Mouse (Mus musculus): ENCODE measurements at regions not wholly inside any gene's neighbourhood (a gene's known extent, or its start where the extent isn't known, plus 50 kb on each side); places are given as distances from the start of the nearest gene placed in this dataset.
"Not testable (repeated sequence)": the region's sequence is repeated elsewhere in the genome, so short reads cannot be mapped to it uniquely, and the experiment has no call there.

DNA sequence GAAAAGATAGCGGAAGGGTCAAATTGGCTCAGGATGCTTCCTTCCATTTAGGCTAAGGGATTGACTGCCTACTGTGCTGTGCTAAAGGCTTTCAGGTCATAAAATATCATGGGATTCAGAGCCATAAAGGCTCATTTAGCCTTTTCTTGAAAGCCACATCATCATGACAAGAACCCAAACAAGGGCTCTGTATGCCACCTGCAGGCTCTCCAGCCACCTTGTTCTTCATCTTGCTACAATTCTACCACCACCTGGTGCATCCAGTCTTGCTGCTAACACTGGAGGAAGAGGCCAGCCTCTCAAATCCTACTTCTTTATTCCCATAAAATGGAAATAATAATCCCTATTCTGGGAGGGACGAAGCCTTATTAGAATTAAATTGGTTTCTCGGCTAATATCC, 155.9 kb upstream of the Gm12728 start:
- no peak for DNase-seq (ENCODE audit: low read depth, low spot score)

DNA sequence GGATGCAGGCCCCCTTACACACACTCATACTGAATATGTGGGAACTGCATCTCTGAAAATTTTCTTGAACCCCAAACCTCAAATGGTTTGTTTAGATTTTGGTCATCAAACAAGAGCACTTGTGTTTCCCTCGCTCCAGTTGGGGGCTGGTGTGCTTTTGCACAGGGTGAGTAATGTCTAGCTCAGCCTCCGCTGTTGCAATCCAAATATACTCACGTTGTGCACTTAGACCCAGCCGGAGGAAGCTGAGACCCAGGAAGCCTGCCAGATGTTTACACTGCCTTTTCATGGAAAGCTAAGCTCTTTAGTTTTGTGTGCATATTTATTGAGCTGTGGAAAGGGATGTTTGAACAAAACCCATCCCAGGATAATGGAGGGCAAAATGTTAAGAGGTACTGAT, 148.9 kb upstream of the Gm12728 start:
- no peak for DNase-seq (ENCODE audit: low read depth, low spot score)

DNA sequence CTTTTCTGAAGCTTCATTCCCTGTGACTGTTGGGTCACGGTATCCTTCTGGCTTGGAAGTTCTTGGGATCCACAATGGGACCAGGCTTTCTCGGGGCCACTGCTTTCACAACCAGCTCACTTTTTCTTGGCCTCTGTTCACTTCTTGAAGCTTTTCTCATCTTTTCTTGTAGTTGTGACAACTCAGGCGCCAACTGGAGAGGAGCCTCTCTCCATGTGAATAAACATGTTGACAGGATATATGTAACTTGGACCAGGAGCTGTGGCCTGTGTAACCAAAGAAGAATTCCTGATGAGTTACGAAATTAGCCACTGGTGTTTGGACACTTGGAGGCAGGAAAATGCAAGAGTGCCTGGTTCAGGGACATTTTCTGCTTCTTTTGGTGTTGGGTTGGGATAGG, 148.1 kb upstream of the Gm12728 start:
- no peak for DNase-seq (ENCODE audit: low read depth, low spot score)

DNA sequence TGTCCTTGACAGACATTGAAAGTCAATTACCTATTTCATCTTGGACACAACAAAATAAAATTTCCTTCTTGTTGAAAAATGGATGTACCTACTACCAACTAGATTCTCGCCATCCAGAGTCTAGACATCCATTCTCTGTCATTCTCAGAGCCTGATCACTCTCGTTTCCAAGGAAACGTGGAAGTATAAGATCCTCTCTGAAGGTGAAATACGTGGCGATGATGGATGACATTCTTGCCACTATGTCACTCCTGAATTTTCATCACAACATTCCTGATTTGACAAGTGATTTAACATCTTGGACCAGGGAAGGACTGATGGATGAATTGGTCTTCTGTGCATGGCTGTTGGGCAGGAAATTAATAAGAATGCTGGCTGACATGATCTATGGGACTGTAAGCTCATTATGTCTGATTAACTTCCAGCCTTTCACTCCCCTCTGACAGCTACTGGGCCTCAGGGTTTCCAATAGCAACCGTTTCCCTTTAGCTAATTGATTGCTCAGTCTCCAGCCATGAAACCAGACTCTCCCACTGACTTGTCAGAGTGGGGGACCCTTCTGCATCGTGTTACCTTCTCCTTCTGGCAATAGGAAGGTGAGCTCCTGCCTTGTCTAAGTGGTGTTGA, 140.7 kb upstream of the Gm12728 start:
- DNase-seq (ENCODE audit: low read depth, low spot score), result peak; percentile 43

DNA sequence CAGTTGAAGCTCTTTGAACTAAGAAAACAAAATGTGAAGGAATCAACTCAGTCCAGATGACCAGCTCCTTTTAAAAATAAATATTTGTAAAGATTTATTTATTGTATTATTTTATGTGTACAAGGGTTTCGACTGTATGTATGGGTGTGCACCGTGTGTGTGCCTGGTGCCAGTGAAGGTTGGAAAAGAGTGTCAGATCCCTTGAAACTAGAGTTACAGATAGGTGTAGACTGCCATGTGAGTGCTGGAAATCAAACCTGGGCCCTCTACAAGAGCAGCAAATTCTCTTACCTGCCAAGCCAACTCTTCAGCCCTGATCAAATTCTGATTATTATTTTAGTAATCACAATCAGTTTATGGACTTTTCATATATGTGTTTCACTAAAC, 140.2 kb upstream of the Gm12728 start:
- DNase-seq (ENCODE audit: low read depth, low spot score), result no peak

DNA sequence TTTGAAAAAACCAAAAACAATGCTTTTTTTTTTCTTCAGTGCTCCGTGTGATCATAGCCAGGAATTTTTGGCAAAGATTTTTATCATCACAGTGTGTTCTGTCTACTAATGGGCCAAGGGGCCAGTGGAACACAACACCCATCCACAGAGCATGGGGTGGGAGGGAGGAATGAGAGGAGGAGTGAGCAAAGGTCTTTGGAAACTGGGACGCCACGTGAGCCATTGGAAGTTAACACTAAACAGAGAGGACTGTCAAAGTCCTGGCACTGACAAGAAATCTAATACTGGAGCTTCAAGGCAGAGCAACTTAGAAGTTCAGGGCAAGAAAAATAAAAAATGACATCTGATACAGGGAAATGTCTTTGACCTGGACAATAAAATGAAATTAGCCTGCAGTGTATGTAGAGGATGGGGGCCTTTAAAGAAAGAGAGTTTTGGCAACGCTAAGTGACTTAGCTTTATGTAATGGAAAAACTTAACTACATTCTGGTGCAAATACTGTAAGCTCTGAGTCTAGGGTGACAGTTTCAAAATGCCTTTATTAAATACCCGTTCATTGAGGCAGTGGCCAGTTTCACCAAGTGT, 133.5 kb upstream of the Gm12728 start:
- no peak for DNase-seq (ENCODE audit: low read depth, low spot score)

DNA sequence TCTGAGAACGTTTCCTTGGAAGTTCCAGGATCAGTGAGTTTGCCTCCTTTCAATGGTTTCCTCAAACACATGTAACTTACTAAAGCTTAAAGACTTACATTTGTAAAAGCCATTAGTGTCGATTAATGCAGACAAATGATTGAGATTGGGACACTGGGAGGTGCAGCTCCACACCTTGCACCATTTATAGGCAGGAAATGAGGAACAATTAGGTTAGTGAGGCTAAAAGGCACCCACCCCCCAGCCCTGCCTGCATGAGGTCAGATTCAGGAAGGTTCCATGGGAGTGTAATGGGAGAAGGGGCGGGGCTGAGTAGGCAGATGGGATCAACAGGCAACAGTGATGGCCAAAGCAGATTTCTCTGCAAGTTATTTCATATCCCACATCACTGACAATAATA, 131.1 kb upstream of the Gm12728 start:
- no peak for DNase-seq (ENCODE audit: low read depth, low spot score)

DNA sequence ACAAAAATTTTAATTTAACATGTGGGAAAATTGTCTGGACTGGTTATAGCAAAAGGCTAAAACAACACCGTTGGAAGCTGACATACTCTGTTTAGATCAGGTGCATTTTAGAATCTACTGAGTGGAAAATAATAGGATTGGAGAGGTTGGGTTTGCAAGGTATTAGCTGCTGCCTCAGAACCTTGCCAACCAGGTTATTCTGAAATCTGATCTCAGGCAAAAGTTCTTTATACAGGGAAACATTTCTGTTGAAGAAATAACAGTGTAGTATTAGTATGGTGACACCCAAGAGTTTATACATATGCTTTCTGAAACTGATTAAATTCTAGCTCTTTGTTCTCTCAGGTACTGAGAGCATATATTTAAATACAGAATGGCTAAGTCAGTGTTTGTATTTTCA, 113.0 kb upstream of the Gm12728 start:
- no peak for DNase-seq (ENCODE audit: low read depth, low spot score)

DNA sequence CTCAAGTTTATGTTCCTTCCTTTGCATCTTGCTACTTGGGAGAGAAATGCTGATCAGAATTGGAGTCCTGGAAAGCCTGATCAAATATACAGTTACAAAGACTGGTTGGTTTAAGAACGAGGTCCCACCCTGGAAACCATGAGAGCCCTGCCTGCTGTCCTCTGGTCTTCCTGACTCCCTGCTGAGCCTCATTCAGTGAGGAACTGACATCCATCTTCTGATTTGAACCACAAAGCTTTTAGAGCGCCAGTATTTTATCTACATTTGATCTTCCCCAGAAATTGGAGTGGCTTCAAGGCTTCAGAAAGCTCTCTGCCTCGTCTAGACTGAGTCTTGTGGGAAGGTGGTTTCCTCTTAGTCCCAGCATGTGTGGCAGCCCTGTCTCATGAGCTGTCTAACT, 99.0 kb upstream of the Gm12728 start:
- no peak for DNase-seq (ENCODE audit: low read depth, low spot score)

DNA sequence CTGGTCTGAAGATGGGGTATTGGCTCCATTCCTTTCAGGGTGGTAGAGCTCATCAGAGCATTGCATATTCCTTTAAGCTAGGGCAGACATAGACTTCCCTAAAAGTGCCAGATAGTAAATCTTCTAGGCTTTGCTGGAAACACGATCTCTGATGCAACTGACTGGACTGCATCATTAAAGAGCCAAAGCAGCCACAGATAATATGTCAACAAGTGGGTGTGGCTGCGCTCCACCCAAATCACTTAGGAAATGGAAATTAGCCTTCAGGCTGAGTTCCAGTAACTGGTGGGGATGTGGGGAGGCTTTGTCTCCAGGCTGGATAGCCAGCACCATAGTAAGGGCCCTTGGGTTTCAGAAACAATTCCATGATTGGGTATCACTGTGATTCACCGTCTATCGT, 97.3 kb upstream of the Gm12728 start:
- DNase-seq (ENCODE audit: low read depth, low spot score), result no peak

DNA sequence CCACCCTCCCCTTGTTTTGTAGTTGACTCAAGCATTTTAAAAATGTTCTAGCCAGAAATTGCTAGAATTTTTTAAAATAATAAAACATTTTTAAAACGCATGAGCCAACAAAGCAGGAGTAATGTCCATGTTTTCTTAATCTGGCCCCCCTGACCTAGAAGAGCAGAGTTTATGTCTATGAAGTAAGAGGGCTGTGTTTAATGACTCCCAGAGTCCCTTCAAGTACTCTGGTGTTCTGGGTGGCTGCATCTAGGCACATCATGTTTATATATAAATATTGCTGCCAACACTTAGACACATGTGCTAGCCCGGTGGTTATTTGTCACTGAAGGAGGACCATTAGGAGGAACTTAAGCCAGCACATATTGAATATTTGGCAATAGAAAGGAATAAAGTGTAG, 93.8 kb upstream of the Gm12728 start:
- DNase-seq (ENCODE audit: low read depth, low spot score), result no peak

DNA sequence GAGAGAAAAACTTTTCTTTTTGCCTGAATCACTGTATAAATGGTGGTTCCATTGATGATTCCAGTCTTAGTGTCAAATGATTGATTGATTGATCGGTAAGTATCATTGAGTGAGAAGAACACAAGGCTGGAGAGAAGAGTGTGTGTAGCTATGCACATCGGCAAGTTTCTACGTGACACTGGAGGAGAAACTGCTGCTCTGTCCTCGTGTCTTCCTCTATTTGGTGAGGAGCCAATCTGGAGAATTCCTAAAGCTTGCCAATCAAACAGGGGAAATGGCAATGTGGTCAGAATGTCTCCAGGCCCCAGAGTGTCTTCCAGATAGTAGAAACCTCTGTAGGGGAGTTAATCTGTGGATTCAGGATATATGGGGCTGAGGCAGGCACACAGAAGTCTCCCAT, 92.5 kb upstream of the Gm12728 start:
- no peak for DNase-seq (ENCODE audit: low read depth, low spot score)

DNA sequence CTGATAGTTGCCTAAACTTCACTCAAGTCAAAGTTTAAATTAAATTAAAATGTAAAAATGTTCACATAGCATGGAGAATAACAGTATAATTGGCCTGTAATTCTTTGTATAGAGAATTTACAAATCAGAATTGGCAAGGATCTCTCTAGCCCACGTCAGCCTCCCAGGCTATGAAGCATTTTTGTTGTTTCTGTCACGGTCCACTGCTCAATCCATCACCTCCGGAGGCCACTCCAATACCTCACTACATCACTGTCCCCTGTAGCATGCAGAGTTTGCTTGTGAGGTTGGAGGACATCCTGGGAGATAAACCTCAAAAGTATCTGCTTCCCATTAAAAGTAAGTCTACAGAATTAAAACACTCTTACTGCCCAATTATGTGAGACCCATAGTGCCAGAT, 87.6 kb upstream of the Gm12728 start:
- DNase-seq (ENCODE audit: low read depth, low spot score), result no peak

DNA sequence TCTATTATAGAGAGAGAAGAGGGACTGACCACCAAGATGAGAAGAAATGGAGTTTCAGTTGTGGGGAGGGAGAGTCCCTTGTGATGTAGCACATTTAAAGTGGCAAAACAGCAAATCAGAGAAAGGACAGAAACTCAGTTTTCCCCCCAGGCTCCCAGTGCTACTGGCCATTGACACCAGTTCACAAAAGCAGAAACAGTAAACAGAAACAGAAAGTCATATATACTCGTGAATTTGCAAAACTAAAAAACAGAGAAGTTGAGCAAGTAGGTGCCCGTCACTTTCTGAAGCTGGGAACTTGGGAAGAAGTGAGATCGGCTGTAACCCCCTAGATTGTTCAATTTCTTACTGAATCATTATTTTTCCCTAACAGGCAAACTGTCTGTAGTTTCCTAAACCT, 86.3 kb upstream of the Gm12728 start:
- no peak for DNase-seq (ENCODE audit: low read depth, low spot score)

DNA sequence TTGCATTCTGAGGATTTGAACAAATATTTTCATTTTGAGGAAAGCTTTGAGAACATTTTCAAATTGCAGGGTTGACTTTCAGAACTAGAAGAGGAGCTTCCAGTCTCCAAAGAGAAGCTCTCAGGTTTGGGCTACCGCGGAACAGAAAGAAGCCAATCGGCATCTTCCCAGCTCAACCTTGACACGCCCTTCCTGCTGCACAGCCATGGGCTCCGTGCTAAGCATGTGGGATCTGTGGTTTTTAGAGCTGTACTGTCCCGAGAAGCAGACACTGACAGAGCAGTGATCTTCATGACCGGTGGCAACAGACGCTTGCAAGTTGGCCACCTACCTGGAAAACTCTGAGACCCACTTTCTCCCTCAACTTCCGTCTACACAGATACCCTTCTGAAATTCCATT, 85.4 kb upstream of the Gm12728 start:
- no peak for DNase-seq (ENCODE audit: low read depth, low spot score)

DNA sequence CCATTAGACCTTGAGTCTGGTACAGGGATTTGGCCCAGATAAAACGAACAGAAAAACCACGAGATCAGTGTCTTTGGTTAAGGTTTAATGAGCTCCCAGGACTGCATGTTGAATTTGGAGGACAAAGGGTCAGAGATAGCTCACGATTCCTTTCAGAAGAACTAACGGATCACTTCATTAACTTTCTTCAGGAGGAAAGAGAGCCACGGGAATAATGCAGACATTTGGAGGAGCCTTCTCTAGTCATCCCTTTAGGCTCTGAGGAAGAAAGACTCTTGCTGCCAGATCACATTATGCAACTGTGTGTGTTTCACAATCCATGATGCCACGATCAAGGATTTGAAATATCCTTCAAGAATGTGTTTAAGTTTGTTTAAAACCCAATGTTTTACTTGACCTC, 83.7 kb upstream of the Gm12728 start:
- no peak for DNase-seq (ENCODE audit: low read depth, low spot score)

DNA sequence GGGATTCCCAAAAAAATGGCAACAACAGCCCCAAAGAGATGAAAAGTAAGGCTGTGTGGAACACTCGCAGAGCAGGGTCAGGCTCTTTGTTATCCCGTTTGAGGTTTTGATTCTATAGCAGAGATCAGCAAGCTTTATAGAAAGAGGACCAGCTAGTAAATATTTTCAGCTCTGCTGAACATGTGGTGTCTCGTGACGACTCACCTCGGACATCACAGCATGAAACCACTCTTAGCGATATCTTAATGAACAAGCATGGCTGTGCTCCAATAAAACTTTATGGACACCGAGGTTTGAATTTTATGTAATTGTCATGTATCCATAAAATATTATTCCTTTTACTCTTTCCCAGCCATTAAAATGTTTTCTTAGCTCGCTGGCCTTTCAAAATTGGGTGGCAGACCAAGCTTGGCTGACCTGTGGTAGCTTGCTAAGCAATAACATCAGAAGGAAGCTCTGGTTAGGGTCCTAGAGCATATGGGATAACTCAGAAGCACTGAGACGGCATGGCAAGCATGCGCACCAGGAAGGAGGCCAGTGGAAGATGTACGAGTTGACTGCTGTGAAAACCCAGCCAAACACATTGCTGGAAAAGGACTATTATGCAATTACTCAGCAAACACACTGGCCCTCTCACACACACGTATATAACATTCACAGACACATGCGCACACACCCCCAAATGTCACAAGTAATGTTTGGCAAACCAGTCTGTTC, 81.4 kb upstream of the Gm12728 start:
- DNase-seq (ENCODE audit: low read depth, low spot score), result no peak

DNA sequence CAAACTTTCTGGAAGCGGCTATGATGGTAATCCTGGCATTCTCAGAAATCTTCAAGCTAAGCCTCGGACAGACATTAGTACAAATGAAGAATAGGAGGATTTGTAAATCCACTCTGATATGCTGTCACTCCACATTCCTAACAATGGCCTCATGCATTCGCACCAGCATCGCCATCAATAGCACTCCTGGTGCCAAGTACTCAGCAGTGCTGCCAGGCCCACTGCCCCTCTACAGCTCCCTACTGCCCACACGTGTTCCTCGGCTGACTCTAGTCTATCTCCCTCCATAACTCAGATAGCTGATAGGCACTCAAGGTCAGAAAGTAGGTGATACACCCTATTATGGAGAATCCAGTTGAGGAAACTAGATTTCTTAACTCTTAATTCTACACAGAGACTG, 75.7 kb upstream of the Gm12728 start:
- no peak for DNase-seq (ENCODE audit: low read depth, low spot score)

DNA sequence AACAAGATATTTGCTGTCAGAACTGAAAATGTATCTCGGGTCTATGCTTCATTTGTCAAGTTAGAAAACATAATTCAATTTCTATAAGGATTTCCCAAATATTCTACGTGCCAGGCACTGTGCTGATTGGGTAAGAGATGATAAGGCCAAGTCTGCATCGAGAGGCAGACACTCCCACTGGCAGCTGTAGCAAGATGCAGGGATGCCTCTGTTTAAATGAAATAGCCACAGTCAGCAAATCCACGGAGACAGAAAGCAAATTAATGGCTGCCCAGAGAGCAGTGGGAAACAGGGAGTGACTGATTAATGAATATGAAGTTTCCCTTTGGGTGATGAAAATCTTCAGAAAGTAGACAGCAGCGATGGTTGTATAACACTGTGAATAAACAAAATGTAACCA, 71.6 kb upstream of the Gm12728 start:
- DNase-seq (ENCODE audit: low read depth, low spot score), result no peak

DNA sequence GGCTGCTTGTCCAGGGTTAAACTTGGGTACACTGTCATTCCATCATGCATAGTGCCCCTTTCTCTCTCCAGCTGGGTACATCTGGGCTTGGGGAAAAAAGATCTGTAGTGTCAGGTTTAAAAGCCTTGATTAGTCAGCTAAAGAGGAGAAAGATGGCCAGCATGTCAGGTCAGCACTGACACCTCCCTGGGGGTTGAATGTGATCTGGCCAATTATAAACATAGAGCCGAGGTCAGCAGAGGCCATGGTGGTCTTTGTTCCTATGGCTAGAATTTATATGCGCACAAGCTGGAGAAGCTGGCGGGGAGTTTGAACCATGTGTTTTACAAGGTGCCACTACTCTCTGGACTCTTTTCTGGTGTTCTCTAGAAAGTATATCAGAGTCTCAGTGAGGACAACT, 61.0 kb upstream of the Gm12728 start:
- no peak for DNase-seq (ENCODE audit: low read depth, low spot score)

DNA sequence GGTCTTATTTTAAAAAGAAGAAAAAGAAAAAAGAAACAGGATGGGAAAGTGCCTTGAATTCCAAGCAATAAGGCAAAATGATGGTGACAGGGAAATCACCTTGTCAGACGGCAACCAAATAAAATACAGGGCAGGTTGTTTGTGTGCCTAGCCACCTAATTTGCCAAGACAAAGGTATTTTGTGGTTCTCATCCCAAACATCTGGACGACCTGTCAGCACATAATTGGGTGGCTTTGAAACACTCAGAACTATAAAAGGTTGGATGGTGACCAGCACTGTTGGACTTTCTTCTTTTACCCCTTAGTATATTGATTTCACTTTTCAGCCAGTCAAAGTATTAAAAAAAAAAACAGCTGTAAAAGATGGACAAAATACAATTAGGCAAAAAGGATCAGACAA, 58.8 kb upstream of the Gm12728 start:
- no peak for DNase-seq (ENCODE audit: low read depth, low spot score)

DNA sequence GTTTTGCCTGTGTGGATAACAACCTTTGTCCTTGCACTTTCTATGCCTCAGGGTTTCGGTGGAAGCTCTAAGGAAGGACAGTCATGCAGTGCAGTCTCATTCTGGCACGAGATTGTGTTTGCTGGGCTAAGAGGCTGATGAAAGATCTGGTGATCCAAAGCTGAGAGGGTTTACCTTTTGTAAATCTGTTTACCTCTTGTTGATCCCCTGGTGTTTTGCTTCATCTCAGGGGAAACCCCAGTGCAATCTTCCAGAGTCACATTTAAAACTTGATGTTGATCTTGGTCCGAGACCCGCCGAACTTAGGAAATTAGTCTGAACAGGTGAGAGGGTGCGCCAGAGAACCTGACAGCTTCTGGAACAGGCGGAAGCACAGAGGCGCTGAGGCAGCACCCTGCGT, 54.6 kb upstream of the Gm12728 start:
- not testable (repeated sequence) for DNase-seq (ENCODE audit: low read depth, low spot score)

Measured in embryo, embryonic 11.5 days (tissue).